Mouse (Mus musculus) cortical plate, adult 2 months (tissue): Measurements from ENCODE around the gene Gmip. TPM values are rescaled to one million over a fixed set of nuclear protein-coding genes. Genes with fewer than 3 reads are reported as not detected.

Source experiments
- H3K27ac ChIP-seq: fragments of 200-500 bp; 2 replicates; pipeline ENCODE4 v1.5.1; 2012; ENCODE audit warnings: low read length, control low read depth, inconsistent platforms; ENCODE audit not compliant: insufficient read depth
- H3K4me1 ChIP-seq: fragments of 200-500 bp; 2 replicates; pipeline ENCODE4 v1.6.1; 2011; ENCODE audit warnings: low read length; ENCODE audit not compliant: control insufficient read depth, insufficient read depth
- H3K4me3 ChIP-seq: fragments of 200-500 bp; 2 replicates; pipeline ENCODE4 v1.5.1; 2011; ENCODE audit warnings: mild to moderate bottlenecking, low read length, control low read depth; ENCODE audit not compliant: insufficient read depth
- CTCF ChIP-seq: fragments of 200-500 bp; IDR thresholded peaks from 2 replicates; pipeline ENCODE4 v1.5.1; 2011; ENCODE audit warnings: mild to moderate bottlenecking, control low read depth, low read length; ENCODE audit not compliant: insufficient read depth; ENCODE audit errors: extremely low read depth
- POLR2A ChIP-seq: fragments of 200-500 bp; IDR thresholded peaks from 2 replicates; pipeline ENCODE4 v1.6.1; 2011; ENCODE audit warnings: mild to moderate bottlenecking, low read length, control low read depth; ENCODE audit not compliant: insufficient read depth; ENCODE audit errors: extremely low read depth
- polyA plus RNA-seq: library from polyadenylated mRNA; depleted of rRNA; stranded (reverse); fragments of >200 nt; gene quantifications from 2 replicates; pipeline ENCODE4 v1.2.3, GENCODE M21; 2012

Gene Gmip
- polyA plus RNA-seq, 1 experiment, result 15.7 TPM

DNA sequence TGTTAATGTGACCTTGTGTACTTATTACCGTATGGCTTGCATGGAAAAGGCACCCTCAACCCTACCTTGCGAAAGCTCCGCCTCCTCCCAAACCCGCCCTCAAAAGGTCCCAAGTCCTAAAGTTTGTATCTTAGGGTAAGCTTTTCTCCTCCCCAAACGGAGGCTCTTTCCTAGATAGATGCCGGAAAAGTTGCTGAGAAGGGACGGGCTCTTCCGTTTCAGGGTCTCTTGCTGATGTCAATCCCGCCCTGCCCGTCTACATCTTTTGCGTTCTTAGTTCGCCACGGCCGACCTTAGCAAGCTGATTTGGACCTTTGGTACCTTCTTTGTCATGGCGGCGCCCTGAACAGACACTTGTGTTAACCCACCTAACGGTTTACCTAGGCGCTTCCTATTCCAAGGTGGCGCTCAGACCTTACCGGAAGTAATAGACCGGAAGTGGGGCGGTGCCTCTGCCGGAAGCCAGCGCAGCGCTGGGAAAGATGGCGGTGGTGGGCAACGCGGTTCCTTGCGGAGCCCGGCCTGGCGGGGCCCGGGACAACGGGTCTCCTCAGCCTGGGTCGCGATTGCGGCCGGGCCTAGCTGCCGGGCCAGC is 17.6 kb upstream of the Gmip start, which contains the start of the genes Atp13a1 and Zfp866:
TSS of gene Atp13a1 (plus strand) at position 391 of the 595 bp plus-strand sequence.
TSS of gene Zfp866 (minus strand) at position 406 of the 595 bp plus-strand sequence.
- TF ChIP-seq CTCF (no peak), POLR2A (peak; percentile 83)
- peaks cover 1% of the 10 kb centered on the region; the same call in 1 of the 2 replicates for H3K4me1 ChIP-seq

GRCm38 (mm10) chr8:69791415-69792068 is 16.9 kb upstream of the Gmip start:
- TF ChIP-seq POLR2A (no peak), CTCF (no peak)
- Histone ChIP-seq H3K4me1 (peaks cover 1% of the 10 kb centered on the region; the same call in 1 of the 2 replicates), H3K27ac (peak overlapping the region; percentile 75; the same call in 1 of the 2 replicates), H3K4me3 (peak overlapping the region; percentile 96)

More for the DNA sequence above, 17.6 kb upstream of the Gmip start, which contains the start of the genes Atp13a1 and Zfp866:
- Histone ChIP-seq H3K27ac (peak within 1 kb of the TSS; percentile 75), H3K4me3 (peak within 1 kb of the TSS; percentile 96)

DNA sequence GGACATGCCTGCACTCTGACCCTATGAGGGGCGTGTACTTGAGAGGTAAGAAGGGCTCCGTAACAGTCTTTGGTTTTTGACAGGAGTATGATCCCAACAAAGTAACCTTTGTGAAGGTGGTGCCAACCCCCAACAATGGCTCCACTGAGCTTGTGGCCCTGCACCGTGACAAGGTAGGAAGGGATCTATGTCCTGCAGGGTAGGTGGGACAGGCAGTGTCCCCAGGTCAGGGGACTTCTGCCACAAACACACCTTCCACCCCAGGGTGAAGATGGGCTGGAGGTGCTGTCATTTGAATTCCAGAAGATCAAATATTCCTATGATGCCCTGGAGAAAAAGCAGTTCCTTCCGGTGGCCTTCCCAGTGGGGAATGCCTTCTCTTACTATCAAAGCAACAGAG is 14.8 kb upstream of the Gmip start:
- TF ChIP-seq POLR2A, result no peak
- H3K4me3 ChIP-seq, result no peak overlapping the region
- H3K4me1 ChIP-seq, result peaks cover 1% of the 10 kb centered on the region; the same call in 1 of the 2 replicates
- H3K27ac ChIP-seq, result no peak overlapping the region

DNA sequence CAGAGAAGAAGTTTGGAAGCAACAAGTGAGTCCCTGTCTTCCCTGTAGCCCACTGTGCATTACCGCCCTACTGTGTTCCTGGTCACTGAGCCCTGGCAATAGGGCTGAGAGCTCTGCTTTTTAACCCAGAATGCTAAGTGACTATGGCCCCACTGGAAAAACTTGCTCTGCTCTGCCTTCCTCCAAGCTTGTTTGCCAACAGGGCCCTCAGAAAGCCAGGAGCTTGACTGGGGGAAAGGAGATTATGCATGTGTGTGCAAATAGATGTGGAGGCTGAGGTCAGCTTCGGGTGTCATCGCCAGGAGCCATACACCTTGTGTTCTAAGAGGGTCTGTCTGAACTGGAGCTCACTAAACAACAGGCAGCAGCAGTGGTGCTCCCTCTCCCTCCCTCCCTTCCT is 14.4 kb upstream of the Gmip start:
- Histone ChIP-seq H3K4me1 (peaks cover 1% of the 10 kb centered on the region; the same call in 1 of the 2 replicates), H3K27ac (no peak overlapping the region), H3K4me3 (no peak overlapping the region)
- no peak for TF ChIP-seq CTCF

GRCm38 (mm10) chr8:69794901-69795300 is 13.6 kb upstream of the Gmip start:
- peaks cover 1% of the 10 kb centered on the region; the same call in 1 of the 2 replicates for H3K4me1 ChIP-seq
- no peak overlapping the region for H3K4me3 ChIP-seq
- H3K27ac ChIP-seq, result no peak overlapping the region
- TF ChIP-seq CTCF, result no peak

GRCm38 (mm10) chr8:69796721-69797345 is 11.6 kb upstream of the Gmip start:
- TF ChIP-seq POLR2A (no peak), CTCF (no peak)
- Histone ChIP-seq H3K4me1 (peaks cover 1% of the 10 kb centered on the region; the same call in 1 of the 2 replicates), H3K4me3 (no peak overlapping the region), H3K27ac (no peak overlapping the region)

- TF ChIP-seq POLR2A, result no peak
- no peak for TF ChIP-seq CTCF
- no peak overlapping the region for H3K4me3 ChIP-seq
- peaks cover under 1% of the 10 kb centered on the region; the same call in 1 of the 2 replicates for H3K4me1 ChIP-seq
- no peak overlapping the region for H3K27ac ChIP-seq
Measured at GRCm38 (mm10) chr8:69797661-69798060, 10.8 kb upstream of the Gmip start.

DNA sequence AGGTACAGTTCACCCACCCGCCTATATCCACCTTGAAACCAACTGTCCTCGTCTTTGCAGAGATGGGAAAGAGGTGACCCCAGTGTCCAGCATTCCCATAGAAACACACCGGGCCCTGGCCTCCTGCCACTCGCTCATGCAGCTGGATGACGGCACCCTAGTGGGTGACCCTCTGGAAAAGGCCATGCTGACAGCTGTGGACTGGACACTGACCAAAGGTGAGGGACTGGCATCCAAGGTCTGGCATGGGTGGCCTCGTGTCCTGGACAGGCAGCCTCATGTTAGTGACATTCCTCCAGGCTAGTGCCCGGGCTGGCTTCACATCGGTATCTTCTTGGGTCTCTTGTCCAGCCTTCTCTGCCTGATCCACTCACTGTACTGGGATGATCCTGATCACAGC is 9.2 kb upstream of the Gmip start:
- Histone ChIP-seq H3K4me3 (no peak overlapping the region), H3K27ac (no peak overlapping the region), H3K4me1 (no peaks in the 10 kb centered on the region)
- TF ChIP-seq CTCF (no peak), POLR2A (no peak)

- Histone ChIP-seq H3K4me1 (no peaks in the 10 kb centered on the region), H3K27ac (no peak overlapping the region), H3K4me3 (no peak overlapping the region)
- TF ChIP-seq POLR2A (no peak), CTCF (no peak)
Measured at GRCm38 (mm10) chr8:69799946-69800345, 8.5 kb upstream of the Gmip start.
